Mouse (Mus musculus) heart, adult 2 months (tissue): Measurements from ENCODE around the gene Gm20388. TPM values are rescaled to one million over a fixed set of nuclear protein-coding genes. Genes with fewer than 3 reads are reported as not detected.
A peak's percentile ranks its signal among the peaks of the same experiment; 100 is the strongest.

ENCODE experiments used
- DNase-seq, 2 experiments: peaks; one replicate each; pipeline ENCODE4 v3.0.0; 2021
- H3K27ac ChIP-seq: fragments of 200-600 bp; 2 replicates; pipeline ENCODE4 v1.8.1; 2022
- H3K27me3 ChIP-seq: fragments of 200-500 bp; 2 replicates; pipeline ENCODE4 v1.6.1; 2012; ENCODE audit warnings: mild to moderate bottlenecking, low read length, inconsistent platforms, mixed read lengths; ENCODE audit not compliant: control insufficient read depth, insufficient read depth
- H3K36me3 ChIP-seq: fragments of 200-500 bp; 2 replicates; pipeline ENCODE4 v1.6.1; 2012; ENCODE audit warnings: low read length, inconsistent platforms; ENCODE audit not compliant: control insufficient read depth, insufficient read depth
- H3K4me1 ChIP-seq: fragments of 200-500 bp; 2 replicates; pipeline ENCODE4 v1.6.1; 2011; ENCODE audit warnings: low read length; ENCODE audit not compliant: control insufficient read depth, insufficient read depth
- H3K4me3 ChIP-seq: fragments of 200-600 bp; 2 replicates; pipeline ENCODE4 v1.8.1; 2022
- H3K79me2 ChIP-seq: fragments of 200-500 bp; replicated peaks from 2 replicates; pipeline ENCODE4 v1.6.1; 2012; ENCODE audit warnings: mild to moderate bottlenecking, inconsistent platforms, low read length, moderate library complexity, mixed read lengths; ENCODE audit not compliant: control insufficient read depth, insufficient read depth
- H3K9ac ChIP-seq: fragments of 200-500 bp; 2 replicates; pipeline ENCODE4 v1.6.1; 2012; ENCODE audit warnings: low read depth, mild to moderate bottlenecking, control low read depth, inconsistent platforms, low read length, mixed read lengths
- CTCF ChIP-seq: fragments of 200-600 bp; IDR thresholded peaks from 2 replicates; pipeline ENCODE4 v1.8.1; 2022; ENCODE audit warnings: antibody characterized with exemption, mild to moderate bottlenecking, moderate library complexity
- EP300 ChIP-seq: fragments of 200-500 bp; IDR thresholded peaks from 2 replicates; pipeline ENCODE4 v1.6.1; 2011; ENCODE audit warnings: low read depth, low read length, control low read depth; ENCODE audit not compliant: insufficient read depth
- POLR2A ChIP-seq: fragments of 200-500 bp; IDR thresholded peaks from 2 replicates; pipeline ENCODE4 v1.6.1; 2011; ENCODE audit warnings: mild to moderate bottlenecking, low read depth, low read length, control low read depth; ENCODE audit not compliant: insufficient read depth
- WGBS: fragments of 180-500 bp; shearing (Covaris S2); methylation state at CpG from one replicate; pipeline ENCODE4 v1.1.7; 2018; 5-methylcytosine and 5-hydroxymethylcytosine counted together
- intact Hi-C: fragments of 180-260 bp; cut with DNase I; formaldehyde crosslinking; loops from one replicate; pipeline ENCODE4 v1.15.1; 2025
- polyA plus RNA-seq: library from polyadenylated mRNA; depleted of rRNA; stranded (reverse); fragments of >200 nt; gene quantifications from 2 replicates; pipeline ENCODE4 v1.2.3, GENCODE M21; 2012
- total RNA-seq, 2 experiments: library from RNA; stranded (reverse); gene quantifications; 2 replicates each; pipeline ENCODE4 v1.2.3; 2021

Gene Gm20388
- total and polyA plus RNA-seq, 3 experiments: 1.8 to 32.3 TPM; not detected in 1

- no peak overlapping the region for H3K4me3 ChIP-seq
- H3K4me1 ChIP-seq: no peaks in the 10 kb centered on the region
- no peak overlapping the region for H3K27ac ChIP-seq
- no peak for DNase-seq
- no peaks in the 10 kb centered on the region for H3K79me2 ChIP-seq
- 92% methylated on average over 10 of the region's 10 CpGs for WGBS
- H3K9ac ChIP-seq: no peak overlapping the region
- TF ChIP-seq EP300 (no peak), POLR2A (no peak), CTCF (no peak)
- H3K27me3 ChIP-seq: no peaks in the 10 kb centered on the region
- H3K36me3 ChIP-seq: no peaks in the 10 kb centered on the region
- intact Hi-C loops: loop anchor here (1.0 to 10.0 kb wide), 3 partner anchors 127 to 221 kb away; no protein-coding TSS in a partner anchor
These were observed 33.0 kb downstream of the Gm20388 start for GRCm38 (mm10) chr8:119943616-119944015.

GRCm38 (mm10) chr8:119944096-119944811, 33.6 kb downstream of the Gm20388 start:
- TF ChIP-seq CTCF: peak; percentile 98
- no peak for TF ChIP-seq POLR2A
- TF ChIP-seq EP300: peak; percentile 85; the same call in 1 of the 2 replicates
- WGBS: 61% methylated on average over 9 of the region's 9 CpGs
- H3K79me2 ChIP-seq: no peaks in the 10 kb centered on the region
- H3K27me3 ChIP-seq: no peaks in the 10 kb centered on the region
- no peak overlapping the region for H3K4me3 ChIP-seq
- no peak overlapping the region for H3K27ac ChIP-seq
- intact Hi-C loops: loop anchor here (1.0 to 10.0 kb wide), 3 partner anchors 127 to 221 kb away; no protein-coding TSS in a partner anchor
- no peaks in the 10 kb centered on the region for H3K4me1 ChIP-seq
- H3K9ac ChIP-seq: no peak overlapping the region
- no peaks in the 10 kb centered on the region for H3K36me3 ChIP-seq
- peak; percentile 68 to 78 for DNase-seq

- Histone ChIP-seq H3K27ac (no peak overlapping the region), H3K9ac (no peak overlapping the region), H3K4me1 (no peaks in the 10 kb centered on the region), H3K79me2 (no peaks in the 10 kb centered on the region), H3K27me3 (no peaks in the 10 kb centered on the region), H3K36me3 (no peaks in the 10 kb centered on the region), H3K4me3 (no peak overlapping the region)
- intact Hi-C loops: loop anchor here (10.0 kb wide), 1 partner anchor 218 kb away; no protein-coding TSS in a partner anchor
- TF ChIP-seq POLR2A (no peak), CTCF (no peak), EP300 (no peak)
- 92% methylated on average over 8 of the region's 8 CpGs for WGBS
- no peak for DNase-seq
These were observed 35.8 kb downstream of the Gm20388 start for GRCm38 (mm10) chr8:119946326-119946865.

GRCm38 (mm10) chr8:119947653-119948052, 37.0 kb downstream of the Gm20388 start:
- Histone ChIP-seq H3K36me3 (no peaks in the 10 kb centered on the region), H3K79me2 (no peaks in the 10 kb centered on the region), H3K4me3 (no peak overlapping the region), H3K27ac (no peak overlapping the region), H3K4me1 (no peaks in the 10 kb centered on the region), H3K27me3 (no peaks in the 10 kb centered on the region), H3K9ac (no peak overlapping the region)
- WGBS: 86% methylated on average over 19 of the region's 19 CpGs
- TF ChIP-seq CTCF: no peak
- intact Hi-C loops: loop anchor here (10.0 kb wide), 1 partner anchor 217 kb away; no protein-coding TSS in a partner anchor
- DNase-seq: no peak

- Histone ChIP-seq H3K79me2 (no peaks in the 10 kb centered on the region), H3K27ac (no peak overlapping the region), H3K4me1 (no peaks in the 10 kb centered on the region), H3K27me3 (no peaks in the 10 kb centered on the region), H3K36me3 (no peaks in the 10 kb centered on the region), H3K4me3 (no peak overlapping the region), H3K9ac (no peak overlapping the region)
- no peak for TF ChIP-seq EP300
- TF ChIP-seq CTCF: no peak
- TF ChIP-seq POLR2A: no peak
- intact Hi-C loops: loop anchor here (10.0 kb wide), 1 partner anchor 216 kb away; no protein-coding TSS in a partner anchor
- WGBS: 90% methylated on average over 15 of the region's 15 CpGs
- no peak for DNase-seq
These were observed 37.7 kb downstream of the Gm20388 start for GRCm38 (mm10) chr8:119948340-119948739.

- TF ChIP-seq CTCF (no peak), EP300 (no peak), POLR2A (no peak)
- no peak for DNase-seq
- H3K27ac ChIP-seq: no peak overlapping the region
- H3K4me3 ChIP-seq: no peak overlapping the region
- intact Hi-C loops: no loop called here
- no peaks in the 10 kb centered on the region for H3K4me1 ChIP-seq
- 79% methylated on average over 7 of the region's 7 CpGs for WGBS
- H3K36me3 ChIP-seq: no peaks in the 10 kb centered on the region
- no peaks in the 10 kb centered on the region for H3K27me3 ChIP-seq
- H3K79me2 ChIP-seq: no peaks in the 10 kb centered on the region
- H3K9ac ChIP-seq: no peak overlapping the region
These were observed 41.6 kb downstream of the Gm20388 start for GRCm38 (mm10) chr8:119952282-119952681.
